In genomic region chr10:75252301-75253022, GRCm38 (mm10) we compare ENCODE assay signal across 12 mouse cellular contexts. TPM values are rescaled to one million over a fixed set of nuclear protein-coding genes. Genes with fewer than 3 reads are reported as not detected.
DNase-seq lines count a peak whose midpoint lies in the region; ATAC-seq lines count a peak whose summit lies in the region.
"Had no signal": no experiment of that assay in that cellular context is flagged by ENCODE, and none has a peak within 500 bp of the region (broad histone marks: within the 10 kb centered on the region; RNA-seq: fewer than 3 reads in every experiment).

No protein-coding gene starts in this region.

- no peak overlapping the region for H3K4me3 ChIP-seq in heart, embryonic 11.5 days (ENCODE audit: low read depth, low read length)
- no peak overlapping the region for H3K4me3 ChIP-seq in kidney, embryonic 16.5 days (ENCODE audit: low read length)
- H3K4me3 ChIP-seq in midbrain, embryonic 10.5 days: no peak overlapping the region

- 65% methylated on average over 13 of the region's 13 CpGs for WGBS in heart, embryonic 11.5 days (ENCODE audit: insufficient replicate concordance)
- WGBS in kidney, embryonic 16.5 days: 41% methylated on average over 13 of the region's 13 CpGs
- 85% methylated on average over 13 of the region's 13 CpGs for WGBS in midbrain, embryonic 10.5 days

- peaks cover 8% of the 10 kb centered on the region; the same call in 1 of the 2 replicates for H3K36me3 ChIP-seq in heart, embryonic 11.5 days (ENCODE audit: control insufficient read depth, insufficient read depth, low read length)
- peaks cover 12% of the 10 kb centered on the region for H3K36me3 ChIP-seq in kidney, embryonic 16.5 days (ENCODE audit: insufficient read depth, low read length)
- H3K36me3 ChIP-seq in midbrain, embryonic 10.5 days: peaks cover 52% of the 10 kb centered on the region

- H3K27me3 ChIP-seq in heart, embryonic 11.5 days (ENCODE audit: control insufficient read depth, insufficient read depth, low read length): no peaks in the 10 kb centered on the region
- no peaks in the 10 kb centered on the region for H3K27me3 ChIP-seq in kidney, embryonic 16.5 days (ENCODE audit: insufficient read depth, low read length)
- H3K27me3 ChIP-seq in midbrain, embryonic 10.5 days (ENCODE audit: low read depth, poor library complexity, severe bottlenecking): no peaks in the 10 kb centered on the region

- H3K4me1 ChIP-seq in heart, embryonic 11.5 days (ENCODE audit: control insufficient read depth, insufficient read depth, low read length): peaks cover 7% of the 10 kb centered on the region
- peaks cover 17% of the 10 kb centered on the region for H3K4me1 ChIP-seq in kidney, embryonic 16.5 days (ENCODE audit: insufficient read depth, low read length)
- H3K4me1 ChIP-seq in midbrain, embryonic 10.5 days: no peaks in the 10 kb centered on the region

- H3K9me3 ChIP-seq in heart, embryonic 11.5 days (replicated peaks; ENCODE audit: control insufficient read depth, low read length): no peaks in the 10 kb centered on the region
- H3K9me3 ChIP-seq in kidney, embryonic 16.5 days (ENCODE audit: low read length): no peaks in the 10 kb centered on the region
- H3K9me3 ChIP-seq in midbrain, embryonic 10.5 days (replicated peaks): no peaks in the 10 kb centered on the region

- no peak for DNase-seq in heart, postnatal 4 days
- DNase-seq in 3134 (ENCODE audit: extremely low read depth, insufficient read length, low spot score): peak; percentile 65
- DNase-seq in cerebellum, postnatal 10 days: peak; percentile 69 to 80
- DNase-seq in adrenal gland, postnatal 10 days: no peak
- no peak for DNase-seq in midbrain, embryonic 10.5 days (ENCODE audit: low spot score)
- DNase-seq: gastrocnemius, postnatal 25 days had no signal

- no peak overlapping the region for H3K9ac ChIP-seq in heart, embryonic 11.5 days (ENCODE audit: low read depth, low read length)
- H3K9ac ChIP-seq in kidney, embryonic 16.5 days (replicated peaks; ENCODE audit: low read length): no peak overlapping the region

- peak overlapping the region; percentile 64 for H3K27ac ChIP-seq in heart, embryonic 11.5 days (ENCODE audit: low read depth, low read length)
- H3K27ac ChIP-seq in kidney, embryonic 16.5 days (ENCODE audit: low read length): peak overlapping the region; percentile 61
- H3K27ac ChIP-seq in midbrain, embryonic 10.5 days (replicated peaks): no peak overlapping the region
- H3K27ac ChIP-seq: macrophage had no signal

- no peak for ATAC-seq in heart, embryonic 11.5 days (replicated peaks; ENCODE audit: insufficient number of reproducible peaks, low FRiP score, low TSS enrichment)
- ATAC-seq in kidney, embryonic 16.5 days (ENCODE audit: low FRiP score, low TSS enrichment): peak; percentile 89
- ATAC-seq in granulocyte monocyte progenitor cell, adult 5-6 weeks (replicated peaks; ENCODE audit: poor library complexity, severe bottlenecking): no peak
- ATAC-seq: activated CD4-positive, CD25-positive, alpha-beta regulatory T cell, adult 4 months; CD4-positive, CD25-positive, alpha-beta regulatory T cell, adult 4 months had no signal

- 0 out of 2 replicates have a peak overlapping the region, but pooled peaks have one; percentile 1 for H3K4me2 ChIP-seq in heart, embryonic 11.5 days
- no peak overlapping the region for H3K4me2 ChIP-seq in kidney, embryonic 16.5 days (replicated peaks; ENCODE audit: low read depth, low read length)

RNA-seq across cellular contexts. Expression of gene Specc1l, which starts 40.6 kb away (rescaled TPM):
- 15.7 and 16.6 TPM in 2 replicates for polyA plus RNA-seq in heart, embryonic 11.5 days (2014; fragmentation: Nextera tagmentation; extraction: Ambion mirVana)
- 10 to 100 TPM; 47.6 to 48.8 TPM for total RNA-seq in heart, postnatal 4 days (2021)
- polyA plus RNA-seq in kidney, embryonic 16.5 days (2015; fragmentation: Nextera tagmentation; extraction: Ambion mirVana): 33.2 and 33.4 TPM in 2 replicates
- 23.6 and 25.4 TPM in 2 replicates for total RNA-seq in granulocyte monocyte progenitor cell, adult 5-6 weeks (2014; fragmentation: Nextera tagmentation)
- total RNA-seq in granulocyte monocyte progenitor cell, adult 5-6 weeks (2017): 26.3 and 29.8 TPM in 2 replicates
- 10 to 100 TPM; 43.4 to 49.3 TPM for total RNA-seq in adrenal gland, postnatal 10 days (2021)
- polyA plus RNA-seq in midbrain, embryonic 10.5 days (2016; fragmentation: Nextera tagmentation; extraction: Ambion mirVana): 34.9 and 42.7 TPM in 2 replicates

Comparison
In these comparisons a context has a peak if more than half of its experiments do, and no peak if none do; other contexts are left out.
1. DNase-seq: peak in 3134 (single experiment) and cerebellum, postnatal 10 days (2 of 2); none in heart, postnatal 4 days (single experiment), adrenal gland, postnatal 10 days (single experiment) and midbrain, embryonic 10.5 days (single experiment).